Mouse (Mus musculus): ENCODE results near the gene Zfyve1.

GRCm38 (mm10) chr12:83513185-83513584 lies 83.8 kb downstream of the Zfyve1 start:
- no peak for TF ChIP-seq CTCF (IDR thresholded peaks at IDR 0.05; ENCODE audit: low read depth, low read length)
- TF ChIP-seq POLR2A (IDR thresholded peaks at IDR 0.05; ENCODE audit: borderline replicate concordance, low read depth, low read length), result no peak

All from bone marrow macrophage, adult 2 months (primary cell).